Comparison of ENCODE assay signal across 19 mouse cellular contexts in the genomic region with DNA sequence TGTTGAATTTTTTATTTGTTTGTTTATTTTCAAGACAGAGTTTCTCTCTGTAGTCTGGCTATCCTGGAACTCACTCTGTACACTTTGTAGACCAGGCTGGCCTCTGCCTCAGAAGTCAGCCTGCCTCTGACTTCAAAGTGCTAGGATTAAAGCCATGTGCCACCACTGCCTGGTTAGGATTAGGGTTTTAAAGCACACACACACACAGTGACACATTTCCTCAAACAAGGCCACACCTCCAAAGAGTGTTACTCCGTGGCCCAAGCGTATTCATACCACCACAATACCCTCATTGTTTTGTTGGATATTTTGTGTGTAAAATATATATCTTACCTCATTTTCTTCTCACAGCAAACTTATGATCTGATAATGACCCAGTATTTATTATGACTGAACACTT.
"Had no signal": no experiment of that assay in that cellular context is flagged by ENCODE, and none has a peak within 500 bp of the region (broad histone marks: within the 10 kb centered on the region; RNA-seq: fewer than 3 reads in every experiment).

No protein-coding gene starts in this region.

- H3K4me3 ChIP-seq: layer of hippocampus, adult 2 months; liver, embryonic 13.5 days; midbrain, embryonic 13.5 days; myocyte; neural tube, embryonic 13.5 days had no signal

- H3K27ac ChIP-seq: layer of hippocampus, adult 2 months; liver, embryonic 13.5 days; midbrain, embryonic 13.5 days; neural tube, embryonic 13.5 days; stomach, postnatal 0 days had no signal

- H3K9ac ChIP-seq: liver, embryonic 13.5 days; midbrain, embryonic 13.5 days; neural tube, embryonic 13.5 days had no signal

- H3K36me3 ChIP-seq: liver, embryonic 13.5 days; midbrain, embryonic 13.5 days; neural tube, embryonic 13.5 days had no signal

- H3K27me3 ChIP-seq: liver, embryonic 13.5 days; midbrain, embryonic 13.5 days; neural tube, embryonic 13.5 days had no signal

- H3K4me2 ChIP-seq: liver, embryonic 13.5 days; midbrain, embryonic 13.5 days; neural tube, embryonic 13.5 days had no signal

- DNase-seq: kidney, adult 18-20 months; kidney, adult 9 months; kidney, postnatal 14 days; layer of hippocampus, adult 9-11 months; liver, embryonic 13.5 days; lung, adult 2 months; lung, postnatal 14 days; lung, postnatal 4 days; right cerebral cortex, postnatal 14 days; right cerebral cortex, postnatal 4 days; thymus, adult 2 months; thymus, postnatal 14 days; thymus, postnatal 4 days had no signal

- H3K9me3 ChIP-seq: liver, embryonic 13.5 days; midbrain, embryonic 13.5 days; neural tube, embryonic 13.5 days had no signal

- H3K4me1 ChIP-seq: liver, embryonic 13.5 days; midbrain, embryonic 13.5 days; neural tube, embryonic 13.5 days had no signal

- ATAC-seq: midbrain, embryonic 13.5 days; midbrain, embryonic 16.5 days had no signal
